Mouse (Mus musculus) limb, embryonic 11.5 days (tissue): ENCODE data around the gene Sult4a1. TPM values are rescaled to one million over a fixed set of nuclear protein-coding genes. Genes with fewer than 3 reads are reported as not detected.
"Not testable (repeated sequence)": the region's sequence is repeated elsewhere in the genome, so short reads cannot be mapped to it uniquely, and the experiment has no call there.

Source experiments
- ATAC-seq: fragments of 200-750 bp; cut with Nextera tagmentation; 2 replicates; pipeline ENCODE4 v1.8.0; 2017; ENCODE audit warnings: low read depth; ENCODE audit not compliant: insufficient number of reproducible peaks, low FRiP score, low TSS enrichment
- DNase-seq: peaks from one replicate; pipeline ENCODE4 v3.0.0-alpha.2; 2015; ENCODE audit warnings: low spot score
- H3K27ac ChIP-seq: fragments of 300-500 bp; sonication (generic); replicated peaks from 2 replicates; pipeline ENCODE4 v1.5.1; 2014; ENCODE audit warnings: low read depth, mild to moderate bottlenecking, low read length
- H3K27me3 ChIP-seq: fragments of 300-500 bp; sonication (generic); 2 replicates; pipeline ENCODE4 v1.6.1; 2014; ENCODE audit warnings: mild to moderate bottlenecking, low read length, mixed read lengths; ENCODE audit not compliant: control insufficient read depth, insufficient read depth
- H3K36me3 ChIP-seq: fragments of 300-500 bp; sonication (generic); 2 replicates; pipeline ENCODE4 v1.6.1; 2014; ENCODE audit warnings: mild to moderate bottlenecking, low read length, moderate library complexity, mixed read lengths; ENCODE audit not compliant: control insufficient read depth, insufficient read depth
- H3K4me1 ChIP-seq: fragments of 300-500 bp; sonication (generic); 2 replicates; pipeline ENCODE4 v1.6.1; 2014; ENCODE audit warnings: low read length, mixed read lengths; ENCODE audit not compliant: control insufficient read depth, insufficient read depth
- H3K4me2 ChIP-seq: fragments of 300-500 bp; sonication (generic); 2 replicates; pipeline ENCODE4 v1.6.1; 2014; ENCODE audit warnings: low read depth, mild to moderate bottlenecking, moderate library complexity; ENCODE audit not compliant: severe bottlenecking
- H3K4me3 ChIP-seq: fragments of 300-500 bp; sonication (generic); 2 replicates; pipeline ENCODE4 v1.5.1; 2014; ENCODE audit warnings: low read depth, low read length
- H3K9ac ChIP-seq: fragments of 300-500 bp; sonication (generic); 2 replicates; pipeline ENCODE4 v1.6.1; 2014; ENCODE audit warnings: mild to moderate bottlenecking, low read length
- H3K9me3 ChIP-seq: fragments of 300-500 bp; sonication (generic); 2 replicates; pipeline ENCODE4 v1.6.1; 2016; ENCODE audit warnings: low read length; ENCODE audit not compliant: control insufficient read depth
- WGBS: fragments of 180-500 bp; shearing (Covaris S2); extraction: QIAGEN DNeasy Blood & Tissue Kit; methylation state at CpG from one replicate; pipeline ENCODE4 v1.1.7; 2014; 5-methylcytosine and 5-hydroxymethylcytosine counted together
- polyA plus RNA-seq: library from polyadenylated mRNA; unstranded; fragments of >200 nt; fragmentation: Nextera tagmentation; extraction: Ambion mirVana; gene quantifications from 2 replicates; pipeline ENCODE4 v1.2.1, GENCODE M21; 2014

The Sult4a1 gene
- polyA plus RNA-seq, 1 experiment from 2014 or later: 1.1 TPM

DNA sequence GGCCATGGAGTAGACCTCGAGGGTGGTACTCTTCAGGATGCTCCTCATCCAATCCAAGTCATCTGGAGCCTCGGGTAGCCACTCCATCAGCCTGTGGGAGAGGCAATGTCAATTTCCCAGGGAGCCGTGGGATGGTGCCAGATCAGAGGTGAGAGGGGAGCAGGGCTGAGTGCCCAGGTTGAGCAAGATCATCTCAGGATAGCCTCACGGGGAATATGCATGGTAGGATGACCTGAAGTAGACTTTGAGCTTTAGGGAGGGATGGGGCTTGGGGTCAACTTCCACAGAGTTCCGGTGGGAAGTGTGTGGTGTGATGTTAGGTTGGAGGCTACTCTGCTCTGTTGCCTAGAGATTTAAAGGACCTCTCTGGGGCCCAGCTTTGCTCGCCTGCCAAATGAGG lies 8.3 kb upstream of the Sult4a1 start:
- DNase-seq (no peak), ATAC-seq (no peak)
- H3K27me3 ChIP-seq: no peaks in the 10 kb centered on the region
- no peaks in the 10 kb centered on the region for H3K9me3 ChIP-seq
- no peak overlapping the region for H3K9ac ChIP-seq
- H3K4me2 ChIP-seq: no peak overlapping the region
- H3K4me1 ChIP-seq: no peaks in the 10 kb centered on the region
- no peaks in the 10 kb centered on the region for H3K36me3 ChIP-seq
- WGBS: 78% methylated on average over 6 of the region's 6 CpGs
- no peak overlapping the region for H3K4me3 ChIP-seq
- no peak overlapping the region for H3K27ac ChIP-seq

DNA sequence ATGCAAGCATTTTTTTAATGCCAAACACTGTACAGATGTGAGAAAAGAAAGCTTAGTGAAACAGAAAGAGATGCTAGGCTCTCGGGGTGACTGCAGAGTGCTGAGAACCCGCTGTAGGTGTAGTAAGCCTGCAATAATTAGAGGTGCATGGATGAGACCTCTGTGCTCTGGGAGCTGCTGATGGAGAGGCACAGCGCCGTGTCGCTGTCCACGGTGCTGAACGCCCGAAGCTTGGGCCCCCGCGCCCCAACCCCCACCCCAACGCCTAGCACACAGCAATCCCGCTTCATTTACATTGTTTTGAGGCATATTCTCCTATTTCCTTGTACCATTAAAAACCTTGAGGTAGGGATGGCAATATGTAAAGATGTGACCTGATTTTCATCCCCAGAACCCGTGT lies 3.3 kb upstream of the Sult4a1 start:
- H3K4me3 ChIP-seq: no peak overlapping the region
- no peak overlapping the region for H3K27ac ChIP-seq
- 8% methylated on average over 13 of the region's 13 CpGs for WGBS

DNA sequence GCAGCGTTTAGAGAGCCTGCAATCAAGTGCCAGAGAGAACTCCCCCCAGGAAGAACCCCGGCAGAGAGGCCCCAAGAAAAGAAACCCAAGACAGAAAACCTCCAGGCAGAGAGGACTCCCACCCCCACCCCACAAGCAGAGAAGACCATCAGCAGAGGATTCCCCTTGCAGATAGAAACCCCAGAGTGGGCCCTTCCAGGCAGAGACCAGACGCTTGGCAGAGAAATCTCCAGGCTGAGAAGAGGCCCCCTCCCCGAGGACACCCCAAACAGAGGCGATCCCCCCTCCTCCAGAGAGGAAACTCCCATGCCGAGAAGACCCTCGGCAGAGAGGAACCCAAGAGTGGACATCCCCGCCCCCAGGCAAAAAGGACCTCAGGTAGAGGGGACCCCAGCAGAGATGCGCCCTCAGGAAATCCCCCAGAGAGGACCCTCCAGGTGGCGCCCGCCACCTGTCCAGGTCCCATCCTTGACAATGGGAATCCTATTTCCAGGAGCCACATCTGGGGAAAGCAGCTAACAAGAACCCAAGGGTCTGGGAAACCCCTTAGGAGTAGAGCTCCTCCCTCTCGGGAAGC lies 458 bp upstream of the Sult4a1 start:
- peak overlapping the region; percentile 86 for H3K4me2 ChIP-seq
- H3K4me3 ChIP-seq: peak overlapping the region; percentile 35

More for the DNA sequence above, 3.3 kb upstream of the Sult4a1 start:
- ATAC-seq (no peak), DNase-seq (peak; percentile 79)
- no peaks in the 10 kb centered on the region for H3K4me1 ChIP-seq
- H3K27me3 ChIP-seq: peaks cover 35% of the 10 kb centered on the region
- no peak overlapping the region for H3K9ac ChIP-seq
- H3K4me2 ChIP-seq: no peak overlapping the region
- no peaks in the 10 kb centered on the region for H3K36me3 ChIP-seq
- H3K9me3 ChIP-seq: no peaks in the 10 kb centered on the region

DNA sequence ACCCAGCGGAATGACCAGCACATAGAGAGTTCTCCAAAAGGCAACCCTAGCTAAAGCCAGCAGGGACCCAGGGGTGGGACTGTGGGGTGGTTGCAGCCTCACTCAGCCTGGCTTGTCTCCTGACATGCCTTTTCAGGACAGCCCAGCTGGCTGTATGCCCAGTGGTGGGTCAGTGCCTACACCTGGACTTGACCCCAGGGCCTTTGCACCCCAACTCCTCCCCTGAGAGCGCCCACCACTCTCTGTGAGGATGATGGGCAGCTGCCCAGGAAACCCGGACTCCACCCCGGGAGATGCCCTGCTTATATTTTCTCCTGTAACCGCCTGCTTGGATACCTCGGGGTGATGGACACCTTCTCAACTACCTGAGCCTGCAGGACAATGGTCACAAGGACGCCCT lies 928 bp downstream of the Sult4a1 start:
- DNase-seq (no peak), ATAC-seq (no peak; the same call in 1 of the 2 replicates)
- no peak overlapping the region for H3K4me3 ChIP-seq
- H3K36me3 ChIP-seq: no peaks in the 10 kb centered on the region
- H3K9ac ChIP-seq: no peak overlapping the region
- peaks cover 38% of the 10 kb centered on the region for H3K27me3 ChIP-seq
- H3K4me2 ChIP-seq: no peak overlapping the region; the same call in 1 of the 2 replicates
- no peak overlapping the region for H3K27ac ChIP-seq
- H3K4me1 ChIP-seq: no peaks in the 10 kb centered on the region
- WGBS: 80% methylated on average over 7 of the region's 7 CpGs
- no peaks in the 10 kb centered on the region for H3K9me3 ChIP-seq

More for the DNA sequence above, 458 bp upstream of the Sult4a1 start:
- Histone ChIP-seq H3K9ac (no peak overlapping the region), H3K36me3 (no peaks in the 10 kb centered on the region), H3K27me3 (peaks cover 38% of the 10 kb centered on the region), H3K4me1 (no peaks in the 10 kb centered on the region), H3K27ac (no peak overlapping the region), H3K9me3 (no peaks in the 10 kb centered on the region)
- ATAC-seq (no peak), DNase-seq (no peak)
- WGBS: 11% methylated on average over 12 of the region's 12 CpGs

DNA sequence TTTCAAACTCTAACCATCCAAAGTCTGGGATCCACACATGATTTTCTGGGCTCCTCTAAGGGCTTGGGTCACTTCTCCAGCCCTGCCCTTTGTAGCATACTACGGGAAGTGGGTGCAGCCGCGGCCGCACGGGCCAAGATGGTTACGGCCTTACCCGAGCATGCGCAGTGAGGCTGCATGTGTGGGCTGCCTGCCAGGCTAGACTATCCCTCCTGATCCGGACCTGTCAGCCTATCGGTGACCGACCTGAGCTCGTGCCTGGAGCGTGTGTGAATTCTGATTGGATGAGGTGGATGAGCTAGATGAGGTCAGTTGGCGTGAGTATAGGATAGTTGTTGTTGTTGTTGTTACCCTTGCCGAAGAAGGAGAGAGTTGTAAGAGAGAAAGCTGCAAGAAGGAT lies 8.0 kb downstream of the Sult4a1 start:
- not testable (repeated sequence) for ATAC-seq, H3K4me2 ChIP-seq, H3K27ac ChIP-seq, H3K4me3 ChIP-seq, H3K4me1 ChIP-seq, H3K27me3 ChIP-seq, DNase-seq, H3K9ac ChIP-seq, H3K9me3 ChIP-seq, H3K36me3 ChIP-seq
- WGBS: 79% methylated on average over 15 of the region's 15 CpGs

DNA sequence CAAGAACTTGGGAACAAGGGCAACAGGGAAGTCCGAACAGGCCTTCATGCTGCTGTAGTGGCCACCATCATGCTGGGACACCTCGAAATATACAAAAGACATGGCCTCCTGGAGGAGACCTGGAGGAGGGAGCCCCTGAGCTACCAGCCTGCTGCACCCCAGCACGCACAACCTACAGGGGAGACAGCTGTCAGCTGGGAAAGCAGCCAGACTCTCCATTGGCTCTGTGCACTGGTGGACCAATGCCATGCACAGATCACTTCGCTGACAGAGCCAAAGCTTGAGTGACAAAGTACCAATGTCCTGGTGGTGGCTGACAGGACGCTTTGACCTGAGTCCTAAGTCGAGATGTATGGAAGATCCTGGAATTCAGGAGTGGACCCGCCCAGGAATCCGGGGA lies 9.5 kb downstream of the Sult4a1 start:
- Histone ChIP-seq H3K9me3 (no peaks in the 10 kb centered on the region), H3K27me3 (no peaks in the 10 kb centered on the region), H3K4me2 (no peak overlapping the region), H3K9ac (no peak overlapping the region), H3K4me3 (no peak overlapping the region), H3K36me3 (no peaks in the 10 kb centered on the region), H3K4me1 (no peaks in the 10 kb centered on the region), H3K27ac (no peak overlapping the region)
- DNase-seq: no peak
- no peak for ATAC-seq
- 85% methylated on average over 8 of the region's 8 CpGs for WGBS

DNA sequence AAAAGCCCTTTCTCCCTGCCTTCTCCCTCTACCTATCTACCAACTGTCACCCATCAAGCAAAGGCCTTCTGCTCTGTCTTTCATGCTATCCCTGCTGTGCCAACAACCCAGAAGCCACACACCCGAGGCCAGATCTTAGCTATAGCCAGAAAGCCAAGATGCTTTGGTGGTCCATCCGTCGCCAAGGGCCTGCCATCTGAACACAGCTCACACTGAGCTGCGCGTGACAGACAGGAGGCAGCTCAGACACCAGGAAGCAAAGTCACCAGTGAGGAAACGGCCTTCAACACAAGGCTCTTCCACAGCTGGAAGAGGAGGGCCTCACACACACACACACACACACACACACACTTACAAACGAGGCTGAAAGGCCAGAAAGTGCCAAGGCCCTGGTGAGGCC lies 10.6 kb downstream of the Sult4a1 start:
- Histone ChIP-seq H3K4me2 (no peak overlapping the region), H3K4me1 (no peaks in the 10 kb centered on the region), H3K36me3 (no peaks in the 10 kb centered on the region), H3K4me3 (no peak overlapping the region), H3K27ac (no peak overlapping the region), H3K9me3 (no peaks in the 10 kb centered on the region), H3K9ac (no peak overlapping the region), H3K27me3 (no peaks in the 10 kb centered on the region)
- 72% methylated on average over 7 of the region's 7 CpGs for WGBS
- no peak for ATAC-seq
- DNase-seq: no peak

DNA sequence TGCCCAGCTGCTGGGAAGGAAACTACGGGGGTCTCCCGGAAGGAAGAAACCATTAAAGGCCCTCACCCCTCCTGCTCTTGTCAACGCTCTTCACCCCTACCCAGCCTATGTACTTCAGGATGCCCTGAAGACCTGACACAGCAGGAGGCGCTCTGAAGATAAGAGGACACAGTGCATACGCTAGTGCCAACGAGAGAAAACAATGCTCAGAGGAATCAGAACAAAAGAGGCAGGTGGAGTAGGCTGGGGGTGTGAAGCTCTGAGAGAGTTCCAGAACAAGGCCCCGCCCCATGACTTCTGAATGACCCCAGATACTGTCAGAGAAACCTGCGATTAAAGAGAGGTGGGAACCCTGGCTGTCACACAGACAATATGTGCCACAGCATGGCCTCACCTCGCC lies 18.8 kb downstream of the Sult4a1 start:
- Histone ChIP-seq H3K27ac (no peak overlapping the region), H3K9ac (no peak overlapping the region), H3K36me3 (no peaks in the 10 kb centered on the region), H3K4me2 (no peak overlapping the region), H3K4me1 (no peaks in the 10 kb centered on the region), H3K4me3 (no peak overlapping the region), H3K9me3 (no peaks in the 10 kb centered on the region), H3K27me3 (no peaks in the 10 kb centered on the region)
- no peak for ATAC-seq
- no peak for DNase-seq
- WGBS: 60% methylated on average over 9 of the region's 9 CpGs

DNA sequence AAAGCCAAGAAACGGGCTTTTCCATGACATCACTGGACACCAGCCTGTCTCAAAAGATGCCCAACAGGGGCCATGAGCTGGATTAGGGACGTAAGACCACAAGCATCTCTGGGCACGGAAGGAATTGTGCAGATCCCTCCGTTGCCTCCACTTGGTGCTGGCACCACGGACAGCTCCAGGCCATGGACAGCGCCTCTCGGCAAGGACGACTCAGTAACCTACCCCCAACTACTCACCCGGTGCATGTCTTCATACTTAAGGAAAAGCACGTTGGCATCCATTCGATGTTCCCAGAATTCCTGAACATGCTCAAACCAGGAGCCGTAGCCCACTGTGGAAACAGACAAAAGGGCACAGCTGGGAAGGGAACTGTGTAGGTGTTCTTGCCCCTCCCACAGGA lies 19.2 kb downstream of the Sult4a1 start:
- ATAC-seq (no peak), DNase-seq (peak; percentile 71)
- H3K4me1 ChIP-seq: no peaks in the 10 kb centered on the region
- H3K4me2 ChIP-seq: no peak overlapping the region
- H3K9ac ChIP-seq: no peak overlapping the region
- WGBS: 26% methylated on average over 12 of the region's 12 CpGs
- H3K4me3 ChIP-seq: no peak overlapping the region
- H3K36me3 ChIP-seq: no peaks in the 10 kb centered on the region
- no peaks in the 10 kb centered on the region for H3K27me3 ChIP-seq
- no peaks in the 10 kb centered on the region for H3K9me3 ChIP-seq
- H3K27ac ChIP-seq: no peak overlapping the region
